Mouse (Mus musculus): ENCODE measurements around the gene Ncln.
A peak's percentile ranks its signal among the peaks of the same experiment; 100 is the strongest.
"Not testable (repeated sequence)": the region's sequence is repeated elsewhere in the genome, so short reads cannot be mapped to it uniquely, and the experiment has no call there.

The Ncln gene

GRCm38 (mm10) chr10:81460471-81460870 is 35.7 kb downstream of the Ncln start:
- DNase-seq: no peak

DNA sequence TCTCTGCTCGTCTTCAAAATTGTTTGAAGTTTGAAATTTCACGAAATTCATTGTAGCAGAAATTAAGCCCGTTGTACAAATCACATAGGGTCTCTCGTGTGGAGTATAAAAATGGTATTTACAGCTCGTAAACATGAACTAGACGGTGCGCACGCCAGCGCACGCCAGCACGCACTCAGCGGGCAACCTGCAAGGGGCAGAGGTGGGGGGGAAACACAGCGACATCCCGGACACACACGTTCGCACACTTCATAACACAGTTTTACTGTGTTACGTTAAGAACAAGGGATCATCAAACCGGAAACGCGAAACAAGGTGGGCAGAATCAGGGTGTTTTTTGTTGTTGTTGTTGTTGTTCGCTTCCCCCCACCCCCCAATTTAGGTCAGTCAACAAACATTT is 36.8 kb downstream of the Ncln start:
- DNase-seq: no peak

DNA sequence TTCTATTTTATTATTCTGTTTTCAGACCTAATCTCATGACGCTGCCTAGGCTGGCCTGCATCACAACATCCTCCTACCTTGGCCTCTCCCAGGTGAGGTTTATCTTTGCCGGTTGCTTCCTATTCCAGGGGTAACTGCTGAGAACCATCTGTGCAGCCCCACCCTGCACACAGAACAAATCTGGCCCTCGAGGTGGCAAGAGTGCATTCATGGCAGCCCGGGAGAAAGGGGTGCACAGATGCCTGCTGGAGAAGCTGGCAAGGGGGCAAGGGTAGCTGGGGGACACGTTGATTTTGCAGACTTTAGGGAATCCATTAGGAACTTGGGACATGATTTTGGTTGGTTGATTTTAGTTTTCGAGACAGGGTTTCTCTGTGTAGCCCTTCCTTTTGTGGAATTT is 37.9 kb downstream of the Ncln start:
- DNase-seq: no peak

- DNase-seq: no peak
Measured at GRCm38 (mm10) chr10:81457624-81458023, 38.6 kb downstream of the Ncln start.

DNA sequence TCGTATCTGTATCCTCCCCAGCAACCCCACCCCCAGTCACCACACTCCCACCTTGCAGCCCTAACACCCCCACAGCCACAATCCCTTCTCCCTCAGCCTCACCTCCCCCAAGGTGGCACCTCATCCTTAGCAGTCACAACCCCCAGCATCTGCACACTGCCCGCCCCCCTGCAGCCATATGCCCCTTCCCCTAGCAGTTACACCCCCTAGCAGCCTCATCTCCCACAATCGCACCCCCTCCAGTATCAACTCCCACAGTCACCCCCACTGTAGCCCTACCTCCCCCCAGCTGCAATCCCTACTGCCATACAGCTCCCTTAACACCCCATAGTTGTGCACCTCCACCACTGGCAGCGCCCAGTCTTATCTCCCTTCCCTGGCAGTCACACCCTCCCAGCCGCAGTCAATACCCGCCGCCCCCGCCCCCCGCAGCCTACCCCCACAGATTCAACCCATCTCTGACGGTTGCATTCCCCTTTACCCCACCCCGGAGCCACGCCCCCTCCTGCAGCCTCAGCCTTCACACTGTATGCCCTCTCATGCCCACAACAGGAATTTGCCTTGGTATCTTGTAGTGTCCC is 39.1 kb downstream of the Ncln start:
- DNase-seq: no peak

DNA sequence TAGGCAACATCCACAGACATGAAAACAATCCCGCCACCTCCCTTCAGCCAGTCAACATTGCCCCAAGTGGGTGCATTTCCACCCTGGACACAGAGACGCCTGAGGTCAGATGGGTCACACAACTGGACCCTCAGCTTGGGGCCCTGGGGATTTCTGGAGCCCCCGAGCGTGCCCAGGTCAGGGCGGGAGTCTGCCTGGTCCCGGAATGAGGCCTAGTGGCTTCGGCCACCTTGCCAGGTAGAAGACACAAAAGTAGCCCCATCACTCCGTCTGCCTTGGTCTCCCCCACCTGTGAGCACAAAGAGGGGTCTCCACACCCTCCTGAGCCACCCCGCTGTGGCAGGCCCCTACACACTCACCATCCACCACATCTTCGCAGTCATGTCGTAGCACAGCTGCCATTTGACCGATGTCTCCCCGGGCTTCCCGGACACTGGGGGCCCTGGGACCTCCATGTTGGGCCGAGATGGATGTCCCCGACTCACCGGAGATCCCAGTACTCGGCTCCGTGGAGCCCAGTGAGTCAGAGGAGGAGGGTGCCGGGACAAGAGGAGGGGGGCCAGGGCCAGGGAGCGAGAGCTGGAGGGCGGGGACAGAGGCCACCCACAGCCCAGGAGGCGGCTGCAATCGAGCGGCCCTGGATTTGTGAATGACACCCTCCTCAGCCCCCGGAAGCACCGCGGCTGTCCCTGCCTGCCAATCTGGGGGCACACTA is 40.9 kb downstream of the Ncln start, which contains the start of gene Nfic:
TSS of gene Nfic (minus strand) at position 455 of the 715 bp plus-strand sequence.
- DNase-seq: no peak

DNA sequence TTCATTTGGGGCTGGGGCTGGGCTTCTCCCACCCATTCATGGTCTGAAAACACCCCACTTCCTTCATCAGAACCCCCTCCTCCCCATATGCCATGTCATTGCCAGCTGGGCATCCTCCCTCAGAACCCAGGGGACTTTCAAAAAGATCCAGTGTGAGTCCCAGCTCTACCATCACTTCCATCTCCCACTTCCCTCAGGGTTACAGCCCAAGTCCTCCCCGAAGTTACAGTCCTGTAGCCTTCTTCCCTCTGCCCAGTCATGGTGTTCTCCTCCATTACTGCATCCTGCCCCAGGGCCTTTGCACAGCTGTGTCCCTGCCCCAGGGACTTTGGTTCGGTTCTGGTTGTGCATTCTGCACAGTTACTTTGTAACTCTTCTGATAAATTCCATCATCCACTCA is 42.1 kb downstream of the Ncln start:
- DNase-seq: no peak

GRCm38 (mm10) chr10:81452947-81453288 is 43.3 kb downstream of the Ncln start:
- DNase-seq: no peak

GRCm38 (mm10) chr10:81452237-81452946 is 43.8 kb downstream of the Ncln start:
- DNase-seq: no peak

DNA sequence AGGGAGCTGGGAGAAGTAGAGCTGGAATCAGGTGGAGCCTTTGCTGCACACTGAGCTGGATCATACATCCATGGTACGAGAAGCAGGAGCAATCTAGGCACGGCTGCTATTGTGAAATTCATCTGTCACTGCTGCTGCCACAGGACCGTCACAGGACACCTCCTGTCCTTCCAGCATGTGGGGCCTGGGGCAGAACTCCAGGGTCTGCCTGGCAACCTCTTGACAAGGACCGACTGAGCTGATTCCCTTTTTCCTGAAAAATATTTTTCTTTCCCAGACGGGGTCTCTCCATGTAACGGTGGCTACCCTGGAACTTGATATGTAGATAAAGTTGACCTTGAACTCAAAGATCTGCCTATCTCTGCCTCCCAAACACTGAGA is 44.8 kb downstream of the Ncln start:
- no peak for DNase-seq

DNA sequence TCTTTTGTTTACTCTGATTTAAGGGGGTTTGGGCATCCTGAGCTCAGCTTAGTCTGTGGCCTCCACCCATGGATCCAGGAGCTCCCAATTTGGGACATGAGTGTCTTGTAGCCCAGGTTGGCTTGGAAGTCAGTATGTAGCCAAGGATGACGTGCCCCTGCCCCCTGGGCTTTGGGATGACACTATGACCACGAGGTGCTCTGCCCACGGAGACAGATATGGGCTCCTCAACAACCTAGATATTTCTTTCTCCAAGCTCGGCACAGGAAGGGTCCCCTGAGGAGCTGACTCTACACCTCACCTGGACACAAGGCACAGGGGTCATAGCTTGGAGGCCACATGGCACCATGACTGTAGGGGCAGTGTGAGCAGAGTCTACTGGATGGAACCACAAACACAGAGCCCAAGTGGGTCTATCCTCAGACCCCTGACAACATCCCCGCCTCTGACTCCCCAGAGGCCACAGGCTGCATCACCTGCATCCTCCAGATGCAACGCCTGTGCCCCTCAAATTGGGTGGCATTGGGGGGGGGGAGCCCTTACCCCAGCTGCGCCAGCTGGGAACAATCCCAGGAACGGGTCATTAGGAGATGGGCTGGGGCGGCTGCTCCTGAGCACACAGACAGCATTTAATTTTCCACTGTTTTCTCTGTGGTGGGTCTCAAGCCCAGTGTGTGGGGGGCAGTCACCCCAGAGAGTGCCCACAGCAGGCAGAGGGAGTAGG is 45.4 kb downstream of the Ncln start:
- DNase-seq: no peak

- DNase-seq: peak; percentile 89
Measured at GRCm38 (mm10) chr10:81450140-81450539, 46.1 kb downstream of the Ncln start.

GRCm38 (mm10) chr10:81445516-81445915 is 50.7 kb downstream of the Ncln start:
- DNase-seq: not testable (repeated sequence)

GRCm38 (mm10) chr10:81441019-81441418 is 55.2 kb downstream of the Ncln start:
- no peak for DNase-seq

All from kidney, postnatal 14 days (tissue).